Mouse (Mus musculus) lung, adult 2 months (tissue): ENCODE measurements around the gene Ciao2a.

Source experiments
- CTCF ChIP-seq: fragments of 200-500 bp; IDR thresholded peaks from 2 replicates; pipeline ENCODE4 v1.5.1; 2011; ENCODE audit warnings: mild to moderate bottlenecking, low read length, control low read depth; ENCODE audit not compliant: insufficient read depth
- POLR2A ChIP-seq: fragments of 200-500 bp; IDR thresholded peaks from 2 replicates; pipeline ENCODE4 v1.6.1; 2011; ENCODE audit warnings: low read depth, mild to moderate bottlenecking, control low read depth, low read length, borderline replicate concordance; ENCODE audit errors: extremely low read depth

GRCm38 (mm10) chr9:66179795-66180194 is 53.4 kb downstream of the Ciao2a start:
- TF ChIP-seq CTCF (no peak), POLR2A (no peak)
